Mouse (Mus musculus) megakaryocyte, embryonic 14.5 days (primary cell): ENCODE data around the gene Sorcs2. TPM values are rescaled to one million over a fixed set of nuclear protein-coding genes. Genes with fewer than 3 reads are reported as not detected.
A peak's percentile ranks its signal among the peaks of the same experiment; 100 is the strongest.

Source experiments
- H3K27me3 ChIP-seq: replicated peaks from 2 replicates; pipeline ENCODE3; 2012; ENCODE audit warnings: inconsistent platforms
- H3K36me3 ChIP-seq: replicated peaks from 2 replicates; pipeline ENCODE3; 2012; ENCODE audit warnings: low read length, inconsistent platforms, mixed read lengths
- H3K4me1 ChIP-seq: 2 replicates; pipeline ENCODE4 v1.6.1; 2012; ENCODE audit warnings: inconsistent platforms
- H3K4me3 ChIP-seq: replicated peaks from 2 replicates; pipeline ENCODE3; 2012; ENCODE audit warnings: moderate library complexity, mild to moderate bottlenecking, inconsistent platforms
- H3K9me3 ChIP-seq: 2 replicates; pipeline ENCODE4 v1.6.1; 2012; ENCODE audit warnings: inconsistent platforms
- FLI1 ChIP-seq: IDR thresholded peaks from 2 replicates; pipeline ENCODE4 v1.6.1; 2012; ENCODE audit warnings: low read length, inconsistent platforms, mixed read lengths
- GATA1 ChIP-seq: IDR thresholded peaks from 3 replicates; pipeline ENCODE4 v1.6.1; 2012; ENCODE audit warnings: mixed read lengths, low read length, inconsistent platforms, borderline replicate concordance
- polyA plus RNA-seq: library from polyadenylated mRNA; stranded (reverse); fragments of >175 nt; gene quantifications from 2 replicates; pipeline ENCODE4 v1.2.3, GENCODE M21; 2012; ENCODE audit warnings: low replicate concordance; ENCODE audit not compliant: insufficient read depth

Sorcs2 gene
- not detected in 2 replicates for polyA plus RNA-seq

DNA sequence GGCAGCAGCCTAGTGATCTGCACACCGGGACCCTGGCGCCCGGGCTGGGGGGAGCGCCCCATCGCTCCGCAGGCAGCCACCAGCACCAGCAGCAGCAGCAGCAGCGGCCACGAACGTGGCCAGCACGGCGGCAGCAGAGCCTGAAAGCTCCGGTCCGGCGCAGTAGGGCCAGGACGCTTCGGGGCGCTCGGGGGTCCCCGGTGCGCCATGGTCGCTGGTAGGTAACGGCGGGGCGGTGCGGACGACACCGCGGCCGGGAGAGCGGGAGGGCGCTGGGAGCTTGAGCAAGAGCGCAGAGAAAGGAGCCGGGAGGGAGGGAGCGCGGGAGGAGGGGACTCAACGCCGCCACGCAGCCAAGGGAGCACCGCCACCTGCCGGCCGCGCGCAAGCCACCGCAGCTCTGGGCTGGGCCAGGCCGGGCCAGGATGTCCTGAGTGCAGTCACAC lies at the start of gene Sorcs2:
Gene Sorcs2 (minus strand): TSS at position 303 of the 446 bp plus-strand sequence.
- Histone ChIP-seq H3K9me3 (no peaks in the 10 kb centered on the region), H3K36me3 (no peaks in the 10 kb centered on the region), H3K4me1 (peaks cover 28% of the 10 kb centered on the region), H3K27me3 (peaks cover 92% of the 10 kb centered on the region), H3K4me3 (peak within 1 kb of the TSS; percentile 86)
- no peak for TF ChIP-seq FLI1
- TF ChIP-seq GATA1 = no peak

DNA sequence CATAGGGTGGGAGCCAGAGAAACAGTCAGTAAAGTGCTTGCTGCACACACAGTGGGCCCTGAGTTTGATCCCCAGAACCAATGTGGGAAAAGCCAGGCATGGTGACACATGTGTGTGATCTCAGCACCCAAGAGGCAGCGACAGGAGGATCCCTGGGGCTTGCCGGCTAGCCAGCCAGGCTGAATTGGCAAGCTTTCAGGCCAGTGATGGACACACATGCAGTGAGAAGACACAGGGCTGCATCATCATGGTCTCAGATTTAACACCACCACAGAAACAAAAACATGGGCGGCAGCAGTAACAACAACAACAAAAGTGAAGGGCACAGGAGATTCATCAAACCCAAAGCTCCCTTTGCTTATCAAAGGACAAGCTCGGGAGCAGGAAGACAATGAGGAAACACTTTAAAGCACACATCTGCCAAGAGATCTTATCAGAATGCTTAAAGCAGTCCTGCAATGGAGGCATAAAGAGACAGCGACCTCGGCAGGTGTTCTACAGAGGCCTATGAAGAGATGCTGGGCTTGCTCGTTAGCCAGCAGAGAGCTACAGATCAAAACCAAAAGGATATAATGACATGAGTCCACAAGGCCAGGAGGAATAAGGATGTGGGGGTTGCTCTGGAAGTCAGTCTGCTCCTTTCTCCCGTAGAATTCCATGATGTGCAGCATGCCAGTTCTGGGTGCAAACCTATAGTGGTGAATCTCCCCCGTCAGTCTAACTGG lies 48.4 kb upstream of the Sorcs2 start:
- Histone ChIP-seq H3K9me3 (peaks cover 8% of the 10 kb centered on the region; the same call in 1 of the 2 replicates), H3K4me3 (no peak overlapping the region), H3K4me1 (peaks cover 9% of the 10 kb centered on the region), H3K36me3 (no peaks in the 10 kb centered on the region), H3K27me3 (peaks cover 85% of the 10 kb centered on the region)
- TF ChIP-seq GATA1 (no peak), FLI1 (no peak)

DNA sequence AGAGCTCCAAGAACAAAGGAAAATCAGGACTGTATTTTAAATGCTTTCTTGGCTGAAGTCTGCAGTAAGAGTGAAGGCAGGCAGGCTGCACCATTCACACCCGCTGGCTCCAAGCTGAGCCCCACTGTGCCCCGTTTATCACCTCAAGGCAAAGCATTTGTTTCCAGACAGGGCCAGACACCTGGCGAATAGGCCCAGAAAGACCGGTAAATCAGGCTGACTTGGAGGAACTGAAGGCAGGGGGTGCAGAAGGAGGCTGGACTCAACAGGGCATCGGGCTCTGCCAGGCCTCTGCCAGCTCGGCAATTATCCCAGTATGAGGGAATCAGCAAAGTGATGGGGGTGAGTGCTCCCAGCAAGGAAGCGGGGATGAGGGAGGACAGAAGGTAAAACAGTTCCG lies 47.1 kb upstream of the Sorcs2 start:
- no peak for TF ChIP-seq FLI1
- TF ChIP-seq GATA1 = no peak
- H3K4me3 ChIP-seq = no peak overlapping the region
- H3K9me3 ChIP-seq = peaks cover 8% of the 10 kb centered on the region; the same call in 1 of the 2 replicates
- H3K4me1 ChIP-seq = peaks cover 4% of the 10 kb centered on the region
- peaks cover 87% of the 10 kb centered on the region for H3K27me3 ChIP-seq
- H3K36me3 ChIP-seq = no peaks in the 10 kb centered on the region

DNA sequence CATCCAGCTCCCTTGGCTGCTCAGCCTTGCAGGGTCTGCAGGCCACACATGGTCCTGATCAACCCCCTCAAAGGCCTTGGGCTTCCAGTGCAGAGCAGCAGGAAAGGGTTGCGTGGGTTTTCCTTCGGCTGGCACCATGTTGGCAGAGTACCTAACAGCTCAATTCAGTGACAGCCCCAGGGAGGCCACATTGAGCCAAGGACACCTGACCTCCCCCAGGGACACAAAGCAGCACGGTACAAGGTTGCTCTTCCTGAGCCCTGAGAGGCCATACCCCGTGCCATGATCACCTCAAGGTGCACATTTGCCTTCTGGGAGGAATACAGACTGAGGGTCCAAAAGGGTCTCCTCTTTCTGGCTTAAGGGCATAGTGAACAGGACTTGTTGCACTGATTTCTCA lies 46.7 kb upstream of the Sorcs2 start:
- H3K27me3 ChIP-seq = peaks cover 86% of the 10 kb centered on the region
- no peaks in the 10 kb centered on the region; the same call in 1 of the 2 replicates for H3K4me1 ChIP-seq
- no peaks in the 10 kb centered on the region for H3K36me3 ChIP-seq
- peaks cover 8% of the 10 kb centered on the region; the same call in 1 of the 2 replicates for H3K9me3 ChIP-seq
- TF ChIP-seq FLI1 = no peak
- no peak for TF ChIP-seq GATA1
- no peak overlapping the region for H3K4me3 ChIP-seq

DNA sequence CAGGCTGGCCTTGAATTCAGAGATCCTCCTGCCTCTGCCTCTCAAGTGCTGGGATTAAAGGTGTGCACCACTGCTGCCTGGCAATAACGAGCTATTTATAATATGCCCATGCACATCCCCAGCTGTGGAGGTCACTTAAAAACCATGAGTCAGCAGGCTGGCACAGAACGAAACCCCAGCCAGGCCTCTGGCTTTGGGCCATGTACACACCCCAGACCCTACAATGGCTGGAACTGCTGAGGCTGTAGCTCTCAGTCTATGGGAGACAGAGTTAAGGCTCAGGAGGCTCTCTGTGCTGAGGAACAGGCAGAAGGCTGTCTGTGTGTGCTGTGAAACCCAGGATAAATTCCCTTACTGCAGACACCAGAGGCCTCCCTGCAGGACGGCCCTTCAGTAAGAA lies 42.8 kb upstream of the Sorcs2 start:
- TF ChIP-seq GATA1 (no peak), FLI1 (no peak)
- no peaks in the 10 kb centered on the region; the same call in 1 of the 2 replicates for H3K4me1 ChIP-seq
- H3K4me3 ChIP-seq = no peak overlapping the region
- H3K36me3 ChIP-seq = no peaks in the 10 kb centered on the region
- H3K27me3 ChIP-seq = peaks cover 80% of the 10 kb centered on the region
- H3K9me3 ChIP-seq = 0 out of 2 replicates have a peak, but pooled peaks cover 4% of the 10 kb centered on the region

DNA sequence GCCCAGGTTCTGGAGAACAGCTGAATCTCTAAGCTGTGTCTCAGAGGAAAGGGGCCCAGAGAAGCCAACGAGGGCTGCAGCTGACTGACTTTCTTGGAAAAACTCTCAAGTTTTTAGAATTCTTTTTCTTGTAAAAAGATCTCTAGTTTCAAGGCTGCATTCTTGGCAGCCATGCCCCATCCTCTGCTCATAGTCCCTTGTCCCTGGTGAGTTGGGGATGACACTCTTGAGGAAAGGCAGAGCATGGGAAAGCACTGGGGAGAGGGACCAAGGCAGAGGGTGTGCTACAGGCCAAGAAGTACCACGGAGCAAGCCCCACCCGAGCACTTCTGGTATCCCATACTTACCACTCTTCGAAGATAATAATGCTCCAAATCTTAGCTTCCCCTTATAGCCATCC lies 38.9 kb upstream of the Sorcs2 start:
- H3K27me3 ChIP-seq = peaks cover 74% of the 10 kb centered on the region

DNA sequence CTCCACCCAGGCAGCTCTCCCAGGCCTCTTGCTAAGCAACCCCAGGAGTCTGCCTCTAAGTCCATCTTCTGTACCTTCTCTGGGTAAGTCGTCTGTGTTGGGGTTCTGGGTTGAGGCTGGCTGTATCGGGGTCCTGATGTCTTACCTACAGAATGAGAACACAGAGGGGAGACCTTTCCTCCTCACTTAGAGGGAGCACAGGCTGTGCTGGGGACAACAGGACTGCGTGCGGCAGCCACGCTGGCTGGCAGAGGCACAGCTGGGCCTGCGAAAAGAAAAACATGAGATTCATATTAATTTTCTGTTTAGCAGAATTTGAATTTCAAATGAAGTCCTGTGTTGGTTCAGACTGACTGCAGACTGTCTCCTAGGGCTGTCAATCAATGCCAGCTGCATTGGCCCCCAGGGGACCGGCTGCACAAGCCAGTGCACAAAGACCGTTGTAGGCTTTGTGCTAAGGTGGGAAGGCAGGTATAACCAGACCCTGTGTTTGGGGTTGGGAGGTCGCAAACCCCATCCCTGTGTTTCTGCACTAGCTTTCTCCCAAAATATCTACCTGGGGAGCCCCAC lies 36.5 kb upstream of the Sorcs2 start:
- H3K4me1 ChIP-seq = no peaks in the 10 kb centered on the region
- peaks cover 63% of the 10 kb centered on the region for H3K27me3 ChIP-seq
- 0 out of 2 replicates have a peak, but pooled peaks cover 4% of the 10 kb centered on the region for H3K9me3 ChIP-seq
- no peak for TF ChIP-seq GATA1
- TF ChIP-seq FLI1 = no peak
- no peak overlapping the region for H3K4me3 ChIP-seq
- H3K36me3 ChIP-seq = no peaks in the 10 kb centered on the region

More for the DNA sequence above, 38.9 kb upstream of the Sorcs2 start:
- no peak overlapping the region for H3K4me3 ChIP-seq
- no peak for TF ChIP-seq GATA1
- TF ChIP-seq FLI1 = no peak
- 0 out of 2 replicates have a peak, but pooled peaks cover 4% of the 10 kb centered on the region for H3K9me3 ChIP-seq
- no peaks in the 10 kb centered on the region for H3K36me3 ChIP-seq
- H3K4me1 ChIP-seq = no peaks in the 10 kb centered on the region

DNA sequence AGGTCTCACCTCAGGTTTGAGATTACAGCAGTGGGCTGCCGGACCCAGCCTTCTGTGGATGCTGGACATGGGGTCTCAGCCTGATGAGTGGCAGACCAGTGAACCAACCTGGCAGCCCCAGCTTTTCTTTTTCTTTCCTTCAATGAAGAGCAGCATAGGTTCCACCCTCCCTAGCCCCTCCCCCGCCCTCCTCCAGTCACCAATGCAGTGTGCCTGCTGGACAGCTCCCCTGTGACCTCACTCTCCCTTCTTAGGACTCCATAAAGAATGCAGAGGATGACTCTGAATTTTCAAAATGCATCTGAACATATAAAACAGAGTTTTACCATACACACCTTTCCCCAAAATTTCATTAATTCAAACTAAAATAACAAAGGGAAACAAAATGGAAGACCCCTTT lies 33.8 kb upstream of the Sorcs2 start:
- Histone ChIP-seq H3K4me1 (no peaks in the 10 kb centered on the region; the same call in 1 of the 2 replicates), H3K4me3 (no peak overlapping the region), H3K27me3 (peaks cover 63% of the 10 kb centered on the region), H3K36me3 (no peaks in the 10 kb centered on the region), H3K9me3 (no peaks in the 10 kb centered on the region)
- TF ChIP-seq GATA1 (no peak), FLI1 (no peak)

DNA sequence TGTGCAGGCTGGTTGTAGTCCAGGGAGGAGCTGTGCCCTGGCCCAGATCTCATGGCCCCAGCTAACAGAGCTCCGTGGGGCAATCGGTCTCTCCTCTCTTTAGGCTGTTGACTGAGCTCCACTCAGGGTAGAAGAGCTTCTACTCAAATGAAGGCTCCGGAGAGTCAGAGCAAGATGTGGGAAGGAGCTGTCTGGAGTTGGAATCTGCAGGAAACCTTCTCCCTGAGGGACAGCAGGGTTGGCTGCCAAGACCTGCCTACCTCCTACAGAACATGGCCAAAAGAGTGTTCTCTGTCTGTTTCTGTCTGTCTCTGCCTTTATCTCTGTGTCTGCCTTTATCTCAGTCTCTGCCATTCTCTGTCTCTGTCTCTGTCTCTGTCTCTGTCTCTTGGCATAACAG lies 31.6 kb upstream of the Sorcs2 start:
- no peak overlapping the region for H3K4me3 ChIP-seq
- H3K27me3 ChIP-seq = peaks cover 67% of the 10 kb centered on the region
- TF ChIP-seq FLI1 (no peak), GATA1 (no peak)
- no peaks in the 10 kb centered on the region for H3K36me3 ChIP-seq
- no peaks in the 10 kb centered on the region for H3K9me3 ChIP-seq
- no peaks in the 10 kb centered on the region; the same call in 1 of the 2 replicates for H3K4me1 ChIP-seq

DNA sequence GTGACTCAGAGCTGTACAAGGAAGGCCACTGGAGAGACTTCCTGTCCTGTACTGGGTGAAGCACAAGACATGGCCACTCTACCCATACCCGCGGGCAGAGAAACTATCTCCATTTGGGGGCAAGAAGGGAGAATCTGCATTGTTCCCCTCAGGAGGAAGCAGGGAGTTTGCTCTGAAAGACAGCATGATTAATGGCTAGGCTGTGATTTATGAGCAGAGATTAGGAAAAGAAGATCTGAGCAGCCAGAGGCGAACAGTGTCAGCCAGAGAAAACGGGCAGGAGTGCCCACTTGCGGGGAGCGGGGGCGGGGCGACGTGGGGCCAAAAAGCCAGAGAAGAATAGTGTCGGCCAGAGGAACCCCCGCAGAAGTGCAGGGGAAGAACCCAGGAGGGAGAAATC lies 29.9 kb upstream of the Sorcs2 start:
- no peaks in the 10 kb centered on the region for H3K9me3 ChIP-seq
- no peaks in the 10 kb centered on the region for H3K36me3 ChIP-seq
- no peaks in the 10 kb centered on the region; the same call in 1 of the 2 replicates for H3K4me1 ChIP-seq
- no peak for TF ChIP-seq GATA1
- no peak for TF ChIP-seq FLI1
- peaks cover 63% of the 10 kb centered on the region for H3K27me3 ChIP-seq
- H3K4me3 ChIP-seq = no peak overlapping the region
